Mouse (Mus musculus) ES-Bruce4 (cell line): Measurements from ENCODE around the gene Cnot1. TPM values are rescaled to one million over a fixed set of nuclear protein-coding genes. Genes with fewer than 3 reads are reported as not detected.
A peak's percentile ranks its signal among the peaks of the same experiment; 100 is the strongest.

Source experiments
- H3K27ac ChIP-seq: 2 replicates; pipeline ENCODE4 v1.5.1; 2012; ENCODE audit warnings: low read length, inconsistent platforms; ENCODE audit not compliant: insufficient read depth
- H3K27me3 ChIP-seq: 2 replicates; pipeline ENCODE4 v1.6.1; 2012; ENCODE audit warnings: mild to moderate bottlenecking, low read length, inconsistent platforms; ENCODE audit not compliant: control insufficient read depth, poor library complexity, insufficient read depth, severe bottlenecking
- H3K36me3 ChIP-seq: 2 replicates; pipeline ENCODE4 v1.6.1; 2012; ENCODE audit warnings: inconsistent platforms, mild to moderate bottlenecking, low read length, moderate library complexity; ENCODE audit not compliant: control insufficient read depth, poor library complexity, insufficient read depth, severe bottlenecking
- H3K4me1 ChIP-seq: one replicate; pipeline ENCODE4 v1.8.1; 2011; ENCODE audit warnings: low read length; ENCODE audit not compliant: control insufficient read depth, insufficient read depth
- H3K4me3 ChIP-seq: 2 replicates; pipeline ENCODE4 v1.5.1; 2011; ENCODE audit warnings: low read depth, mild to moderate bottlenecking, low read length
- H3K9ac ChIP-seq: 2 replicates; pipeline ENCODE4 v1.6.1; 2012; ENCODE audit warnings: low read depth, mild to moderate bottlenecking, inconsistent platforms; ENCODE audit not compliant: poor library complexity, severe bottlenecking
- H3K9me3 ChIP-seq: replicated peaks from 2 replicates; pipeline ENCODE4 v1.6.1; 2012; ENCODE audit warnings: mild to moderate bottlenecking, low read length, inconsistent platforms; ENCODE audit not compliant: control insufficient read depth, poor library complexity, insufficient read depth, severe bottlenecking
- CTCF ChIP-seq: IDR thresholded peaks from one replicate; pipeline ENCODE4 v1.8.1; 2011; ENCODE audit warnings: low read depth, low read length
- EP300 ChIP-seq: IDR thresholded peaks from 2 replicates; pipeline ENCODE4 v1.6.1; 2011; ENCODE audit warnings: low read depth, low read length; ENCODE audit not compliant: insufficient read depth
- POLR2A ChIP-seq: IDR thresholded peaks from one replicate; pipeline ENCODE4 v1.8.1; 2011; ENCODE audit warnings: low read length; ENCODE audit not compliant: insufficient read depth
- polyA plus RNA-seq: library from polyadenylated mRNA; stranded (reverse); fragments of >200 nt; gene quantifications from 2 replicates; pipeline ENCODE4 v1.2.4, GENCODE M21; 2011; ENCODE audit warnings: low read depth; ENCODE audit not compliant: missing spikeins, insufficient read depth, insufficient read length

The Cnot1 gene
- polyA plus RNA-seq, 1 experiment, result 465 TPM

GRCm38 (mm10) chr8:95690929-95691541 lies 116.2 kb downstream of the Cnot1 start:
- Histone ChIP-seq H3K4me3 (no peak overlapping the region), H3K9me3 (no peaks in the 10 kb centered on the region), H3K4me1 (no peaks in the 10 kb centered on the region), H3K27ac (no peak overlapping the region), H3K9ac (no peak overlapping the region), H3K27me3 (no peaks in the 10 kb centered on the region), H3K36me3 (no peaks in the 10 kb centered on the region)
- TF ChIP-seq CTCF (peak; percentile 16), POLR2A (no peak), EP300 (no peak)

GRCm38 (mm10) chr8:95688073-95688672 lies 119.1 kb downstream of the Cnot1 start:
- no peaks in the 10 kb centered on the region for H3K27me3 ChIP-seq
- no peaks in the 10 kb centered on the region for H3K9me3 ChIP-seq
- no peaks in the 10 kb centered on the region for H3K36me3 ChIP-seq
- H3K9ac ChIP-seq, result no peak overlapping the region
- TF ChIP-seq POLR2A (no peak), EP300 (no peak), CTCF (no peak)
- no peak overlapping the region for H3K4me3 ChIP-seq
- no peak overlapping the region for H3K27ac ChIP-seq
- no peaks in the 10 kb centered on the region for H3K4me1 ChIP-seq

GRCm38 (mm10) chr8:95678024-95678611 lies 129.1 kb downstream of the Cnot1 start:
- Histone ChIP-seq H3K27ac (no peak overlapping the region), H3K36me3 (no peaks in the 10 kb centered on the region), H3K9me3 (no peaks in the 10 kb centered on the region), H3K4me3 (peak overlapping the region; percentile 63), H3K27me3 (peaks cover 19% of the 10 kb centered on the region), H3K9ac (peak overlapping the region; percentile 70), H3K4me1 (no peaks in the 10 kb centered on the region)
- no peak for TF ChIP-seq CTCF
- no peak for TF ChIP-seq EP300
- TF ChIP-seq POLR2A, result no peak

GRCm38 (mm10) chr8:95677591-95678023 lies 129.7 kb downstream of the Cnot1 start:
- peaks cover 19% of the 10 kb centered on the region for H3K27me3 ChIP-seq
- no peak for TF ChIP-seq POLR2A
- TF ChIP-seq EP300, result no peak
- TF ChIP-seq CTCF, result no peak
- peak overlapping the region; percentile 63 for H3K4me3 ChIP-seq
- no peaks in the 10 kb centered on the region for H3K36me3 ChIP-seq
- no peaks in the 10 kb centered on the region for H3K9me3 ChIP-seq
- no peaks in the 10 kb centered on the region for H3K4me1 ChIP-seq
- peak overlapping the region; percentile 70 for H3K9ac ChIP-seq
- no peak overlapping the region for H3K27ac ChIP-seq

- Histone ChIP-seq H3K9ac (peak within 1 kb of the TSS; percentile 70), H3K4me3 (peak within 1 kb of the TSS; percentile 63), H3K27ac (no peak within 1 kb of the TSS), H3K4me1 (no peaks in the 10 kb centered on the region), H3K27me3 (peaks cover 19% of the 10 kb centered on the region), H3K9me3 (no peaks in the 10 kb centered on the region), H3K36me3 (no peaks in the 10 kb centered on the region)
- TF ChIP-seq EP300 (0 out of 2 replicates have a peak, but pooled peaks have one; percentile 25), POLR2A (no peak), CTCF (no peak)
Observed at GRCm38 (mm10) chr8:95676631-95677030, 130.6 kb downstream of the Cnot1 start, which contains the start of gene Ndrg4. Ndrg4 (plus strand) TSS chr8:95676980.

GRCm38 (mm10) chr8:95672811-95673210 lies 134.5 kb downstream of the Cnot1 start:
- Histone ChIP-seq H3K36me3 (no peaks in the 10 kb centered on the region), H3K4me1 (no peaks in the 10 kb centered on the region), H3K27me3 (peaks cover 5% of the 10 kb centered on the region), H3K9ac (no peak overlapping the region), H3K9me3 (no peaks in the 10 kb centered on the region), H3K4me3 (no peak overlapping the region), H3K27ac (no peak overlapping the region)
- TF ChIP-seq EP300 (no peak), POLR2A (no peak), CTCF (no peak)
